Mouse (Mus musculus) midbrain, embryonic 15.5 days (tissue): ENCODE results near the gene Pyy. TPM values are rescaled to one million over a fixed set of nuclear protein-coding genes. Genes with fewer than 3 reads are reported as not detected.

Source experiments
- ATAC-seq: fragments of 200-750 bp; cut with Nextera tagmentation; replicated peaks from 2 replicates; pipeline ENCODE4 v1.8.0; 2017; ENCODE audit warnings: moderate TSS enrichment
- H3K27ac ChIP-seq: fragments of 300-500 bp; sonication (generic); 2 replicates; pipeline ENCODE4 v1.5.1; 2015; ENCODE audit warnings: mild to moderate bottlenecking, inconsistent platforms
- H3K27me3 ChIP-seq: fragments of 300-500 bp; sonication (generic); replicated peaks from 2 replicates; pipeline ENCODE4 v1.6.1; 2015; ENCODE audit warnings: inconsistent platforms
- H3K36me3 ChIP-seq: fragments of 300-500 bp; sonication (generic); replicated peaks from 2 replicates; pipeline ENCODE4 v1.6.1; 2015; ENCODE audit warnings: inconsistent platforms
- H3K4me1 ChIP-seq: fragments of 300-500 bp; sonication (generic); 2 replicates; pipeline ENCODE4 v1.6.1; 2015; ENCODE audit warnings: inconsistent platforms
- H3K4me2 ChIP-seq: fragments of 300-500 bp; sonication (generic); 2 replicates; pipeline ENCODE4 v1.6.1; 2015; ENCODE audit warnings: inconsistent platforms, mild to moderate bottlenecking, moderate library complexity
- H3K4me3 ChIP-seq: fragments of 300-500 bp; sonication (generic); 2 replicates; pipeline ENCODE4 v1.5.1; 2015; ENCODE audit warnings: mild to moderate bottlenecking, inconsistent platforms
- H3K9ac ChIP-seq: fragments of 300-500 bp; sonication (generic); 2 replicates; pipeline ENCODE4 v1.6.1; 2015; ENCODE audit warnings: mild to moderate bottlenecking, inconsistent platforms
- H3K9me3 ChIP-seq: fragments of 300-500 bp; sonication (generic); 2 replicates; pipeline ENCODE4 v1.6.1; 2016; ENCODE audit warnings: inconsistent platforms
- WGBS: fragments of 180-500 bp; shearing (Covaris S2); methylation state at CpG from one replicate; pipeline ENCODE4 v1.1.7; 2015; ENCODE audit warnings: mixed read lengths; 5-methylcytosine and 5-hydroxymethylcytosine counted together
- polyA plus RNA-seq: library from polyadenylated mRNA; unstranded; fragments of >200 nt; fragmentation: Nextera tagmentation; extraction: Ambion mirVana; gene quantifications from 2 replicates; pipeline ENCODE4 v1.2.1, GENCODE M21; 2015

Pyy gene
- polyA plus RNA-seq, 1 experiment from 2014 or later: not detected

- no peaks in the 10 kb centered on the region for H3K36me3 ChIP-seq
- peak overlapping the region; percentile 99 for H3K27ac ChIP-seq
- no peaks in the 10 kb centered on the region for H3K9me3 ChIP-seq
- H3K27me3 ChIP-seq: no peaks in the 10 kb centered on the region
- ATAC-seq: peak; percentile 50
- H3K4me2 ChIP-seq: peak overlapping the region; percentile 91
- H3K4me3 ChIP-seq: peak overlapping the region; percentile 69
- H3K9ac ChIP-seq: peak overlapping the region; percentile 68
- H3K4me1 ChIP-seq: peaks cover 33% of the 10 kb centered on the region
- WGBS: 1% methylated on average over 20 of the region's 20 CpGs
These were observed 18.4 kb downstream of the Pyy start for GRCm38 (mm10) chr11:102089088-102089808.

DNA sequence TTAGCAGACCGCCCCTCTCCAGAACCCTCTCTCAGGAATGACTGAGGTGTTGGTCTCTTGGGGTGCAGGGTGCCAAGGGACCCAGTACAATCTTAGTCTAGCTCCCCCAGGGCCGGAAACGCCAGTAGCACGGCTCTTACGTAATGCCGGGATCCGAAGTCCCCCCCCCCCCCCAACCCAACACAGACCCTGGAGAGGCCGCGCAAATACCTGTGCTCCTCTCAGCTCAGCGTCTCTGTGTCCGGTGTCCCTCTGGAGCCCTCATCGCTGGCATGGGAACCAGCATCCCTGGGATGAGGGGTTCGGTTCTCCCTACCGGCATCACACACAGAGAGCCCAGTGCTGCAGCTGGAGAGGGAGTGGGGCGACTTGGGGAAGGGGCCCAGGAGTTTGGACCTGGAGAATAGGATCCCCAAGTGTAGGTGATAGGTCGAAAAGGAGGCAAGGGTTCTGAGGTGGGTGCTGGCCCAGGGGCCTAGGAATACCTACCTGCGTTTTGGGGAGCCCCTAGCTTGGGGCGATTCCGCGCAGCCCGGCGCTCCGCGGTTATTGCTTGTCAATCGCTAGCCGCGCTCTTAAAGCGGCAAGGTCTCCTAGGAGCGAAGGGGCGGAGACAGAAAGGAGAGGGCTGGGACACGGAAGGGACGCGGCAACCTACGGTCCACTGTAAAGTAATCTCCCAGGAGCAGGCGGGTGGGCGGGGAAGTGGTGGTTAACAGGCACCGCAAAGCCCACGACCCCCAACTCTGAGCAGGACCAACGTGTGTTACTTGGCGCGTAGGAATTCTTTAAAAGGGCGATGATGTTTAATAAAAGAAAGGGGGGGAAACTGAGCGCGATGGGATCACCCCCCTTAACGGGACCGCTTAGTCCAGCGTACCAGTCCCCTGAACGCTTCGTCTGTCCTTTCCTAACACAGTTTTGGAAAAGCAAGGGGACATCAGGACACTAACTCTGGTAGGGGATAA lies 19.4 kb downstream of the Pyy start, which contains the start of gene Mpp2:
Mpp2 (minus strand) TSS at position 585 of the 968 bp plus-strand sequence.
- WGBS: under 1% methylated on average over 46 of the region's 49 CpGs
- H3K9ac ChIP-seq: peak within 1 kb of the TSS; percentile 68

GRCm38 (mm10) chr11:102087081-102087751 lies 20.4 kb downstream of the Pyy start:
- no peaks in the 10 kb centered on the region for H3K36me3 ChIP-seq
- H3K4me2 ChIP-seq: peak overlapping the region; percentile 91
- H3K4me1 ChIP-seq: peaks cover 46% of the 10 kb centered on the region
- peak; percentile 86 for ATAC-seq
- peak overlapping the region; percentile 68 for H3K9ac ChIP-seq
- peak overlapping the region; percentile 99 for H3K27ac ChIP-seq
- under 1% methylated on average over 39 of the region's 39 CpGs for WGBS
- peak overlapping the region; percentile 69 for H3K4me3 ChIP-seq
- H3K27me3 ChIP-seq: no peaks in the 10 kb centered on the region
- no peaks in the 10 kb centered on the region for H3K9me3 ChIP-seq

More for the DNA sequence above, 19.4 kb downstream of the Pyy start, which contains the start of gene Mpp2:
- H3K4me2 ChIP-seq: peak within 1 kb of the TSS; percentile 91
- peak within 1 kb of the TSS; percentile 69 for H3K4me3 ChIP-seq
- H3K27ac ChIP-seq: peak within 1 kb of the TSS; percentile 99
- peaks cover 36% of the 10 kb centered on the region for H3K4me1 ChIP-seq
- H3K9me3 ChIP-seq: no peaks in the 10 kb centered on the region
- H3K27me3 ChIP-seq: no peaks in the 10 kb centered on the region
- peak; percentile 48 for ATAC-seq
- no peaks in the 10 kb centered on the region for H3K36me3 ChIP-seq

- no peak for ATAC-seq
- 2% methylated on average over 3 of the region's 3 CpGs for WGBS
These were observed 21.3 kb downstream of the Pyy start for GRCm38 (mm10) chr11:102086331-102086730.

GRCm38 (mm10) chr11:102084159-102084558 lies 23.5 kb downstream of the Pyy start:
- Histone ChIP-seq H3K27ac (no peak overlapping the region), H3K9ac (no peak overlapping the region), H3K4me2 (no peak overlapping the region), H3K4me1 (peaks cover 50% of the 10 kb centered on the region), H3K36me3 (no peaks in the 10 kb centered on the region), H3K27me3 (no peaks in the 10 kb centered on the region), H3K9me3 (no peaks in the 10 kb centered on the region), H3K4me3 (no peak overlapping the region)
- 12% methylated on average over 7 of the region's 7 CpGs for WGBS
- ATAC-seq: no peak

More at GRCm38 (mm10) chr11:102086331-102086730, 21.3 kb downstream of the Pyy start:
- H3K4me2 ChIP-seq: peak overlapping the region; percentile 91
- peak overlapping the region; percentile 69 for H3K4me3 ChIP-seq
- H3K27ac ChIP-seq: peak overlapping the region; percentile 99
- peak overlapping the region; percentile 68; the same call in 1 of the 2 replicates for H3K9ac ChIP-seq
- H3K9me3 ChIP-seq: no peaks in the 10 kb centered on the region
- no peaks in the 10 kb centered on the region for H3K36me3 ChIP-seq
- H3K27me3 ChIP-seq: no peaks in the 10 kb centered on the region
- peaks cover 54% of the 10 kb centered on the region for H3K4me1 ChIP-seq

GRCm38 (mm10) chr11:102083193-102083592 lies 24.4 kb downstream of the Pyy start:
- peaks cover under 1% of the 10 kb centered on the region; the same call in 1 of the 2 replicates for H3K36me3 ChIP-seq
- WGBS: 36% methylated on average over 4 of the region's 4 CpGs
- H3K4me2 ChIP-seq: peak overlapping the region; percentile 75
- H3K4me1 ChIP-seq: peaks cover 46% of the 10 kb centered on the region
- H3K9ac ChIP-seq: 0 out of 2 replicates have a peak overlapping the region, but pooled peaks have one; percentile 26
- H3K27ac ChIP-seq: peak overlapping the region; percentile 10; the same call in 1 of the 2 replicates
- no peaks in the 10 kb centered on the region for H3K9me3 ChIP-seq
- ATAC-seq: no peak
- H3K4me3 ChIP-seq: no peak overlapping the region
- no peaks in the 10 kb centered on the region for H3K27me3 ChIP-seq

DNA sequence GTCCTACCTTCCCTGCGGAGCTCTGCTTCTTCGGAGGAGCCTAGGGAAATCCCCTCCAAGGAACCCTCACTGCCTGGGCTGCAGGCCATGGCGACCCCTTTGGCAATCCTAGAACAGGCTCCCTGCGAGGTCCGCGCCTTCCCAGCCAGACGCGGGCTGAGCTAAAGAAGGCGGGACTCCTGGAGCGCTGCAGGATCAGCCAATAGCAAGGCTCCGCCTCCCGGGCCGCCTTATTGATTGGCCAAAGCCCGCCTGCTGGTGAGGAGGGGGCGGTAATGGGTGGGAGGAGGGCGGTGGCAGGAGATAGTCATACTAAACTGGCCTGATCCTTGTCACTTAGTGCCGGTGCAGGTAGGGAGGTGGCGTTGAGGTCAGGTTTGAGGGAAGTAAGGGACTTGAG lies 25.3 kb downstream of the Pyy start:
- peak; percentile 84 for ATAC-seq
- H3K4me2 ChIP-seq: peak overlapping the region; percentile 75
- H3K9me3 ChIP-seq: no peaks in the 10 kb centered on the region
- peak overlapping the region; percentile 50 for H3K9ac ChIP-seq
- H3K36me3 ChIP-seq: peaks cover 6% of the 10 kb centered on the region; the same call in 1 of the 2 replicates
- WGBS: 1% methylated on average over 18 of the region's 18 CpGs
- no peak overlapping the region for H3K27ac ChIP-seq
- no peaks in the 10 kb centered on the region for H3K27me3 ChIP-seq
- peak overlapping the region; percentile 43 for H3K4me3 ChIP-seq
- H3K4me1 ChIP-seq: peaks cover 46% of the 10 kb centered on the region

DNA sequence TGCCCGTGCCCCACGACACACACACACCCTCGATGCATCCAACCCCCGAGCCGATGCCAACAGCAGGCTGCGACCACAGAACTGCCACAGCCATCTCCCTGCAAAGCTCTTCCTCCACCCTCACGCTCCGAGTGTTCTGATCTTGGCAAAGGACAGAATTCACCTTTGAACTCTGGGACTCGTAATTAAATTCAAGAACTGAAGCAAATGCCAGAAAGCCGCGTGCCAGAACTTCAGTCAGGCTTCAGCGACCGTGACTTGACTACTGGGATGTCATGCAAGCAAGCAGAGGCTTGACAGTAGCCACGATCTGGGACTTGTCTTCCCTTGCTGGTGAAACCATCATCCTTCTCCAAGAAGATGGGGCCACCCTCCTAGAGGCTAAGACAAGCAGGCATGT lies 33.9 kb downstream of the Pyy start:
- no peak overlapping the region for H3K4me2 ChIP-seq
- H3K36me3 ChIP-seq: peaks cover 6% of the 10 kb centered on the region; the same call in 1 of the 2 replicates
- no peak overlapping the region for H3K4me3 ChIP-seq
- WGBS: 61% methylated on average over 14 of the region's 14 CpGs
- H3K4me1 ChIP-seq: no peaks in the 10 kb centered on the region; the same call in 1 of the 2 replicates
- H3K27ac ChIP-seq: no peak overlapping the region
- ATAC-seq: no peak
- H3K9ac ChIP-seq: no peak overlapping the region
- H3K27me3 ChIP-seq: no peaks in the 10 kb centered on the region
- H3K9me3 ChIP-seq: no peaks in the 10 kb centered on the region

DNA sequence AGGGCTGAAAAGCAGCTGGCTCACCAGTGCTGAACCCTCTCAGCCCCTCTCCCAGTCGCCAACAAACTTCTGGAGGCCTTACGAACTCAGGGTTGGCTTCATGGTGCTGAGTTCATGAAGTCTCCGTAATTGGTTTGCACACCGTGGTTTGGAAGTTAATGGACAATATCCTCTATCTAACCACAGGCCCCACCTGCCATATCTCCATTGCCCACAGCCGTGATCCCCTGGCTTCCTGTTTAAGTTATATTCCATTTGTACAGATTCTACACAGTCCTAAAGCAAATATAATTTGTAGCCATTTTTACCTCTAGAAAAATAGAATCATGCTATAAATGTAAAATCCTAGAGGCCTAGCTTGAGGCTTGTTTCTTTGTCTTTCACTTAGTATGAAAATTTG lies 34.9 kb downstream of the Pyy start:
- H3K4me1 ChIP-seq: no peaks in the 10 kb centered on the region; the same call in 1 of the 2 replicates
- no peaks in the 10 kb centered on the region for H3K9me3 ChIP-seq
- WGBS: 84% methylated on average over 5 of the region's 5 CpGs
- H3K4me3 ChIP-seq: no peak overlapping the region
- no peak for ATAC-seq
- H3K9ac ChIP-seq: no peak overlapping the region
- H3K36me3 ChIP-seq: peaks cover 1% of the 10 kb centered on the region; the same call in 1 of the 2 replicates
- no peak overlapping the region for H3K27ac ChIP-seq
- H3K27me3 ChIP-seq: no peaks in the 10 kb centered on the region
- H3K4me2 ChIP-seq: no peak overlapping the region

GRCm38 (mm10) chr11:102070426-102070825 lies 37.2 kb downstream of the Pyy start:
- H3K9me3 ChIP-seq: no peaks in the 10 kb centered on the region
- ATAC-seq: no peak
- H3K9ac ChIP-seq: no peak overlapping the region
- WGBS: 5% methylated on average over 13 of the region's 13 CpGs
- no peaks in the 10 kb centered on the region for H3K36me3 ChIP-seq
- H3K27ac ChIP-seq: no peak overlapping the region
- no peak overlapping the region for H3K4me3 ChIP-seq
- H3K27me3 ChIP-seq: no peaks in the 10 kb centered on the region
- no peaks in the 10 kb centered on the region; the same call in 1 of the 2 replicates for H3K4me1 ChIP-seq
- H3K4me2 ChIP-seq: no peak overlapping the region

GRCm38 (mm10) chr11:102069633-102070032 lies 38.0 kb downstream of the Pyy start:
- no peak for ATAC-seq
- Histone ChIP-seq H3K9me3 (no peaks in the 10 kb centered on the region), H3K27me3 (no peaks in the 10 kb centered on the region), H3K4me3 (no peak overlapping the region), H3K9ac (no peak overlapping the region), H3K36me3 (no peaks in the 10 kb centered on the region), H3K27ac (no peak overlapping the region), H3K4me1 (no peaks in the 10 kb centered on the region; the same call in 1 of the 2 replicates), H3K4me2 (no peak overlapping the region)
- WGBS: 51% methylated on average over 11 of the region's 11 CpGs
